ENCODE assay signal across 18 mouse cellular contexts in the genomic region with DNA sequence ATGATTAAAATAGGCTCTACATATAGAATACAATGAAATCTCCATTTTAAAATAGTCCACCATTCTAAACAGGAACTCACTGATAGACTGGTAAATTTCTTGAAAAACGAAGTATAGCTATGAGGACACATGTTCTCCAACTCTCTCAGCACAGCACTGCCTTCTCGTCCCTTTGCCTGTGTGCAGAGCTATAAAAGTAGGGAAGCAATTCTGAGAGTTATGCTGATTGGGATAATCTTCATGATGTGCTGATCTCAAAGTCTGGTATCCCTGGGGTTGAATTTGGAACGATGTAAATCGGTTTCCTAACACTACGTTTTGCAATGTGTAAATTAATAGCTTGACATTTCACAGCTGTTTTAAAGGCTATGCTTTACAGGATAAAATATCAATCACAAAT.
"Had no signal": no experiment of that assay in that cellular context is flagged by ENCODE, and none has a peak within 500 bp of the region (broad histone marks: within the 10 kb centered on the region; RNA-seq: fewer than 3 reads in every experiment).

No protein-coding gene starts in this region.

- H3K9me3 ChIP-seq: midbrain, embryonic 10.5 days; midbrain, embryonic 12.5 days; neural tube, embryonic 12.5 days had no signal

- H3K9ac ChIP-seq: liver, embryonic 14.5 days; lung, embryonic 14.5 days; midbrain, embryonic 12.5 days; neural tube, embryonic 12.5 days had no signal

- H3K36me3 ChIP-seq: midbrain, embryonic 10.5 days; midbrain, embryonic 12.5 days; neural tube, embryonic 12.5 days had no signal

- H3K27me3 ChIP-seq: midbrain, embryonic 12.5 days; neural tube, embryonic 12.5 days had no signal

- H3K4me2 ChIP-seq: lung, embryonic 14.5 days; midbrain, embryonic 12.5 days; neural tube, embryonic 12.5 days had no signal

- H3K4me3 ChIP-seq: midbrain, embryonic 10.5 days; midbrain, embryonic 12.5 days; myocyte; neural tube, embryonic 12.5 days had no signal

- H3K4me1 ChIP-seq: midbrain, embryonic 10.5 days; midbrain, embryonic 12.5 days; neural tube, embryonic 12.5 days had no signal

- H3K27ac ChIP-seq: liver, embryonic 14.5 days; midbrain, embryonic 10.5 days; midbrain, embryonic 12.5 days; neural tube, embryonic 12.5 days had no signal

- DNase-seq: lung, adult 18-20 months; lung, embryonic 14.5 days; lung, postnatal 10 days; lung, postnatal 4 days; midbrain, embryonic 14.5 days; retina, postnatal 1 day; right cerebral cortex, adult 18-20 months; right cerebral cortex, postnatal 25 days; right cerebral cortex, postnatal 4 days; spleen, adult 18-20 months; thymus, adult 18-20 months; thymus, postnatal 14 days; thymus, postnatal 36 days had no signal
